Mouse (Mus musculus) spleen, adult 2 months (tissue): Measurements from ENCODE around the gene Mcur1.

Source experiments
- CTCF ChIP-seq: fragments of 200-500 bp; IDR thresholded peaks from 2 replicates; pipeline ENCODE4 v1.5.1; 2011; ENCODE audit warnings: mild to moderate bottlenecking, inconsistent platforms; ENCODE audit not compliant: insufficient read depth, insufficient read length, insufficient replicate concordance; ENCODE audit errors: extremely low read depth
- POLR2A ChIP-seq: fragments of 200-500 bp; IDR thresholded peaks from 2 replicates; pipeline ENCODE4 v1.6.1; 2011; ENCODE audit warnings: low read depth, low read length, inconsistent platforms

DNA sequence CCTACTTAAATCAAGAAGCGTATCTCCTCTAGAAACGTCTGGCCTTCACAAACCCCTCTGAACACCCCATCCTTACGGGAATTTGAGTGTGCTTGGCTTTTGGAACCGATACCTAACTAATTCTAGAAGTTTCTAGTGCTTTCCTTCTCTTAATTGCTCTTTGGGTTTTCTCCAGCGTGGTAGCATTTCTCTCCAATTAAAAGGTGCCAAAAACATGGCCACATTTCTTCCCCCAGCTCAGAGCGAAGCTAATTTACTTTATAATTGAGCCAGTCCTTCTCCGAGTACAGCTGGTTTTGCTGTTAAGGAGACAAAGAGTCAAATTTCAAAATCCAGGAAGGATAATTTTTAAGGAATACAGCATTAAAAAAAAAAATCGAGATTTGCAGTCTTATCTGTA, 23.5 kb upstream of the Mcur1 start:
- no peak for TF ChIP-seq CTCF
- no peak for TF ChIP-seq POLR2A
